In the genomic region with DNA sequence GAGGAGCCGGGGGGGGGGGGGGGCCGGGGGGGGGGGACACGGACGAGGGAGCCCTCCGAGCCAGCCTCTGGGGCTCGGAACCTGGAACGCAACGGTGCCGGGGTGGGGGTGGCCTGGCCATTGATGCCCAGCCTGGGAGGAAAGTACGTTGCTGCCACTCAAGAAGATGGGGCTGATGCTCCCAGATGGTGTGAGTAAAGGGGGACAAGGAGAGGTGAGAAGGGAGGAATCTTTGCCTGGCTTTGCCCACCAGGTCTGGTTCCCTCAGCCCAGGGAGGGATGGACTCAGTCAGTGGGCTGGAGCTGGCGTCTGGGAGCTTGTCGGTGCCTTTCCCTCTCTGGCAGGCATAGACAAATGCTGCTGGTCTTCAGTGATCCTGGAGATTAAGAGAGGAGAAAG, we compare ENCODE assay signal across 8 mouse cellular contexts. TPM values are rescaled to one million over a fixed set of nuclear protein-coding genes. Genes with fewer than 3 reads are reported as not detected.
DNase-seq lines count a peak whose midpoint lies in the region; ATAC-seq and TF ChIP-seq lines count a peak whose summit lies in the region.

No protein-coding gene starts in this region.

- H3K4me2 ChIP-seq in embryonic facial prominence, embryonic 11.5 days (ENCODE audit: low read depth, low read length), result peak overlapping the region; percentile 97
- peak overlapping the region; percentile 84 for H3K4me2 ChIP-seq in intestine, embryonic 14.5 days (ENCODE audit: low read length)

- no peak overlapping the region for H3K27ac ChIP-seq in left cerebral cortex, adult 2 months
- no peak overlapping the region for H3K27ac ChIP-seq in embryonic facial prominence, embryonic 11.5 days (replicated peaks; ENCODE audit: low read depth, low read length)
- H3K27ac ChIP-seq in intestine, embryonic 14.5 days (ENCODE audit: low read depth), result peak overlapping the region; percentile 76

- no peak for TF ChIP-seq CTCF in left cerebral cortex, adult 2 months (IDR thresholded peaks at IDR 0.05)

- H3K9ac ChIP-seq in embryonic facial prominence, embryonic 11.5 days (replicated peaks; ENCODE audit: low read length), result peak overlapping the region; percentile 30
- H3K9ac ChIP-seq in intestine, embryonic 14.5 days (ENCODE audit: low read length), result peak overlapping the region; percentile 34; the same call in 1 of the 2 replicates

- WGBS in embryonic facial prominence, embryonic 11.5 days, result under 1% methylated on average over 7 of the region's 12 CpGs
- WGBS in intestine, embryonic 14.5 days, result 2% methylated on average over 7 of the region's 12 CpGs

- peak overlapping the region; percentile 55 for H3K4me3 ChIP-seq in left cerebral cortex, adult 2 months
- H3K4me3 ChIP-seq in embryonic facial prominence, embryonic 11.5 days (ENCODE audit: low read depth, low read length), result peak overlapping the region; percentile 50
- H3K4me3 ChIP-seq in intestine, embryonic 14.5 days (ENCODE audit: low read depth, low read length), result peak overlapping the region; percentile 57

- no peaks in the 10 kb centered on the region for H3K9me3 ChIP-seq in embryonic facial prominence, embryonic 11.5 days (replicated peaks; ENCODE audit: control insufficient read depth, low read length)
- no peaks in the 10 kb centered on the region for H3K9me3 ChIP-seq in intestine, embryonic 14.5 days (ENCODE audit: control insufficient read depth, low read length)

- intact Hi-C loops in left cerebral cortex, adult 2 months (cut with DNase I), result no loop called here

- ATAC-seq in embryonic facial prominence, embryonic 11.5 days (replicated peaks; ENCODE audit: insufficient number of reproducible peaks, low FRiP score, low TSS enrichment, low read depth), result peak; percentile 37; the same call in 1 of the 2 replicates
- peak; percentile 46; the same call in 1 of the 2 replicates for ATAC-seq in intestine, embryonic 14.5 days (replicated peaks; ENCODE audit: low FRiP score, low TSS enrichment, low read depth)

- DNase-seq in left cerebral cortex, adult 2 months (ENCODE audit: extremely low spot score in 1 of 2, low spot score in 2 of 2), result no peak
- DNase-seq in left cerebral cortex, adult 11 months (ENCODE audit: low spot score), result no peak
- DNase-seq in embryonic facial prominence, embryonic 11.5 days (ENCODE audit: low spot score), result peak; percentile 28
- no peak for DNase-seq in intestine, embryonic 14.5 days (ENCODE audit: low spot score)
- DNase-seq in neural tube, embryonic 10.5 days (ENCODE audit: extremely low spot score, low spot score), result peak; percentile 50
- no peak for DNase-seq in spleen, postnatal 14 days (ENCODE audit: low spot score in 2 of 2)
- DNase-seq in layer of hippocampus, postnatal 36 days, result no peak
- DNase-seq in ovary, adult 18-20 months (ENCODE audit: low spot score), result no peak

- H3K27me3 ChIP-seq in embryonic facial prominence, embryonic 11.5 days (ENCODE audit: control insufficient read depth, insufficient read depth, low read length), result no peaks in the 10 kb centered on the region; the same call in 1 of the 2 replicates
- H3K27me3 ChIP-seq in intestine, embryonic 14.5 days (replicated peaks; ENCODE audit: control insufficient read depth, insufficient read depth, low read length), result peaks cover 11% of the 10 kb centered on the region; the same call in 1 of the 2 replicates

- H3K36me3 ChIP-seq in embryonic facial prominence, embryonic 11.5 days (replicated peaks; ENCODE audit: control insufficient read depth, insufficient read depth, low read depth, low read length), result no peaks in the 10 kb centered on the region
- no peaks in the 10 kb centered on the region for H3K36me3 ChIP-seq in intestine, embryonic 14.5 days (ENCODE audit: control insufficient read depth, insufficient read depth, low read length)

- H3K4me1 ChIP-seq in embryonic facial prominence, embryonic 11.5 days (ENCODE audit: control insufficient read depth, insufficient read depth, low read length), result peaks cover 5% of the 10 kb centered on the region
- H3K4me1 ChIP-seq in intestine, embryonic 14.5 days (replicated peaks; ENCODE audit: control insufficient read depth, insufficient read depth, low read length), result peaks cover 12% of the 10 kb centered on the region; the same call in 1 of the 2 replicates

RNA-seq across cellular contexts. Expression of a gene that starts 0.4 kb away (rescaled TPM):
- total RNA-seq in left cerebral cortex, adult 2 months (2021), result 1 to 10 TPM; 3.5 to 4.4 TPM
- polyA plus RNA-seq in embryonic facial prominence, embryonic 11.5 days (2014; fragmentation: Nextera tagmentation; extraction: Ambion mirVana), result 2.8 and 3.7 TPM in 2 replicates
- 20.2 and 22.1 TPM in 2 replicates for polyA plus RNA-seq in intestine, embryonic 14.5 days (2014; fragmentation: Nextera tagmentation; extraction: Ambion mirVana)
- 1 to 10 TPM; 5.1 to 6.1 TPM for total RNA-seq in layer of hippocampus, postnatal 36 days (2021)

Comparison
In these comparisons a context has a peak if more than half of its experiments do, and no peak if none do; other contexts are left out.
1. DNase-seq: peak in embryonic facial prominence, embryonic 11.5 days (single experiment) and neural tube, embryonic 10.5 days (single experiment); none in left cerebral cortex, adult 2 months (0 of 2), left cerebral cortex, adult 11 months (single experiment), intestine, embryonic 14.5 days (single experiment), spleen, postnatal 14 days (0 of 2), layer of hippocampus, postnatal 36 days (0 of 2) and ovary, adult 18-20 months (single experiment).
2. Peak in every context shown above with its lines, with median percentiles within 50 percentile points of each other: H3K4me3 ChIP-seq.